Mouse (Mus musculus): Measurements from ENCODE around the gene Chl1.

Gene Chl1

GRCm38 (mm10) chr6:103510392-103511289 is at the start of gene Chl1:
Gene Chl1, plus strand, starts transcription at chr6:103510586.
- no peak for DNase-seq (ENCODE audit: low read depth)

GRCm38 (mm10) chr6:103465479-103466080 is 44.8 kb upstream of the Chl1 start:
- no peak for DNase-seq (ENCODE audit: low read depth)

- DNase-seq (ENCODE audit: low read depth), result no peak
Measured at GRCm38 (mm10) chr6:103473316-103473715, 37.1 kb upstream of the Chl1 start.

GRCm38 (mm10) chr6:103487199-103487598 is 23.2 kb upstream of the Chl1 start:
- DNase-seq (ENCODE audit: low read depth), result no peak

GRCm38 (mm10) chr6:103498404-103498803 is 12.0 kb upstream of the Chl1 start:
- no peak for DNase-seq (ENCODE audit: low read depth)

GRCm38 (mm10) chr6:103504065-103504464 is 6.3 kb upstream of the Chl1 start:
- no peak for DNase-seq (ENCODE audit: low read depth)

GRCm38 (mm10) chr6:103507751-103508575 is 2.4 kb upstream of the Chl1 start:
- no peak for DNase-seq (ENCODE audit: low read depth)

GRCm38 (mm10) chr6:103509596-103509995 is 790 bp upstream of the Chl1 start:
- no peak for DNase-seq (ENCODE audit: low read depth)

- no peak for DNase-seq (ENCODE audit: low read depth)
Measured at GRCm38 (mm10) chr6:103511290-103511971, 1.0 kb downstream of the Chl1 start.

GRCm38 (mm10) chr6:103511972-103512565 is 1.7 kb downstream of the Chl1 start:
- no peak for DNase-seq (ENCODE audit: low read depth)

- DNase-seq (ENCODE audit: low read depth), result no peak
Measured at GRCm38 (mm10) chr6:103512911-103513321, 2.5 kb downstream of the Chl1 start.

- no peak for DNase-seq (ENCODE audit: low read depth)
Measured at GRCm38 (mm10) chr6:103513621-103514241, 3.3 kb downstream of the Chl1 start.

GRCm38 (mm10) chr6:103514346-103514745 is 4.0 kb downstream of the Chl1 start:
- DNase-seq (ENCODE audit: low read depth), result no peak

GRCm38 (mm10) chr6:103514756-103515155 is 4.4 kb downstream of the Chl1 start:
- DNase-seq (ENCODE audit: low read depth), result no peak

- DNase-seq (ENCODE audit: low read depth), result no peak
Measured at GRCm38 (mm10) chr6:103519596-103519995, 9.2 kb downstream of the Chl1 start.

GRCm38 (mm10) chr6:103525326-103526024 is 15.1 kb downstream of the Chl1 start:
- no peak for DNase-seq (ENCODE audit: low read depth)

GRCm38 (mm10) chr6:103526945-103527777 is 16.8 kb downstream of the Chl1 start:
- no peak for DNase-seq (ENCODE audit: low read depth)

- DNase-seq (ENCODE audit: low read depth), result no peak
Measured at GRCm38 (mm10) chr6:103533048-103533447, 22.7 kb downstream of the Chl1 start.

- DNase-seq (ENCODE audit: low read depth), result no peak
Measured at GRCm38 (mm10) chr6:103534027-103534426, 23.6 kb downstream of the Chl1 start.
